Mouse (Mus musculus): ENCODE measurements around the gene Gdi1.

DNA sequence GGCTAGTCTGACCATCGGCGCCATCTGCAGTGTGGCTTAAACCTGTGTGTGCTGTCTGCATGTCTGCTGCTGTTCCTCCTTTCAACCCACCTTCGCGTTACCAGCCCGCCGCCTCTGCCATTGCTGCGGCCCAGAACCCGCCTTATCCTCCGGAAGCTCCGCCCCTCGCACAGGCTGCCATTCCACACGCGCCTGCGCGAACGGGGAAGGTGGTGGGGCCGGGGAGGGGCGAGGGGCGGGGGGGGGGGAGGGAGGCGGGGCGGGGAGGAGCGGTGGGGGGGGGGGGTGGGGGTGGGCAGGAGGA lies 48.6 kb downstream of the Gdi1 start, which contains the start of gene Lage3:
- TF ChIP-seq CTCF (IDR thresholded peaks at IDR 0.05; ENCODE audit: low read depth, low read length) (no peak), POLR2A (IDR thresholded peaks at IDR 0.05; ENCODE audit: borderline replicate concordance, low read depth, low read length) (no peak)
